Mouse (Mus musculus) forebrain, embryonic 14.5 days (tissue): ENCODE measurements around the gene Acvr2b. TPM values are rescaled to one million over a fixed set of nuclear protein-coding genes. Genes with fewer than 3 reads are reported as not detected.

Experiments used
- ATAC-seq: fragments of 200-750 bp; cut with Nextera tagmentation; 2 replicates; pipeline ENCODE4 v1.8.0; 2017; ENCODE audit warnings: mild to moderate bottlenecking, moderate library complexity
- DNase-seq: peaks from one replicate; pipeline ENCODE4 v3.0.0-alpha.2; 2015; ENCODE audit warnings: low spot score
- H3K27ac ChIP-seq: fragments of 300-500 bp; sonication (generic); 2 replicates; pipeline ENCODE4 v1.5.1; 2014; ENCODE audit warnings: low read depth, mild to moderate bottlenecking, control low read depth, low read length, moderate library complexity
- H3K27me3 ChIP-seq: fragments of 300-500 bp; sonication (generic); replicated peaks from 2 replicates; pipeline ENCODE4 v1.6.1; 2014; ENCODE audit warnings: low read length, control low read depth, mixed read lengths; ENCODE audit not compliant: control insufficient read depth, insufficient read depth
- H3K36me3 ChIP-seq: fragments of 300-500 bp; sonication (generic); 2 replicates; pipeline ENCODE4 v1.6.1; 2014; ENCODE audit warnings: low read length, control low read depth; ENCODE audit not compliant: control insufficient read depth, insufficient read depth
- H3K4me1 ChIP-seq: fragments of 300-500 bp; sonication (generic); 2 replicates; pipeline ENCODE4 v1.6.1; 2014; ENCODE audit warnings: antibody characterized with exemption, low read length, control low read depth; ENCODE audit not compliant: control insufficient read depth, insufficient read depth
- H3K4me2 ChIP-seq: fragments of 300-500 bp; sonication (generic); 2 replicates; pipeline ENCODE4 v1.6.1; 2014; ENCODE audit warnings: mild to moderate bottlenecking, control low read depth, low read length
- H3K4me3 ChIP-seq: fragments of 300-500 bp; sonication (generic); 2 replicates; pipeline ENCODE4 v1.5.1; 2014; ENCODE audit warnings: low read depth, low read length, control low read depth
- H3K9ac ChIP-seq: fragments of 300-500 bp; sonication (generic); 2 replicates; pipeline ENCODE4 v1.6.1; 2014; ENCODE audit warnings: mild to moderate bottlenecking, low read length, control low read depth, moderate library complexity
- H3K9me3 ChIP-seq: fragments of 300-500 bp; sonication (generic); replicated peaks from 2 replicates; pipeline ENCODE4 v1.6.1; 2016; ENCODE audit warnings: low read length, control low read depth, mixed read lengths; ENCODE audit not compliant: control insufficient read depth
- WGBS: fragments of 180-500 bp; shearing (Covaris S2); extraction: QIAGEN DNeasy Blood & Tissue Kit; methylation state at CpG from one replicate; pipeline ENCODE4 v1.1.7; 2014; 5-methylcytosine and 5-hydroxymethylcytosine counted together
- polyA plus RNA-seq: library from polyadenylated mRNA; unstranded; fragments of >200 nt; fragmentation: Nextera tagmentation; extraction: Ambion mirVana; gene quantifications from 2 replicates; pipeline ENCODE4 v1.2.1, GENCODE M21; 2014

Gene Acvr2b
- polyA plus RNA-seq, 1 experiment from 2014 or later, result 25.9 TPM

- no peak for DNase-seq
- Histone ChIP-seq H3K27ac (no peak overlapping the region), H3K27me3 (no peaks in the 10 kb centered on the region), H3K4me3 (no peak overlapping the region), H3K4me1 (peaks cover 7% of the 10 kb centered on the region), H3K9ac (no peak overlapping the region), H3K36me3 (no peaks in the 10 kb centered on the region), H3K4me2 (no peak overlapping the region), H3K9me3 (no peaks in the 10 kb centered on the region)
- 83% methylated on average over 12 of the region's 12 CpGs for WGBS
- ATAC-seq, result no peak
Observed at GRCm38 (mm10) chr9:119419852-119420438, 18.0 kb downstream of the Acvr2b start.

GRCm38 (mm10) chr9:119425217-119425975 is 23.5 kb downstream of the Acvr2b start:
- peaks cover 18% of the 10 kb centered on the region for H3K4me1 ChIP-seq
- H3K27ac ChIP-seq, result peak overlapping the region; percentile 33; the same call in 1 of the 2 replicates
- no peaks in the 10 kb centered on the region for H3K27me3 ChIP-seq
- H3K36me3 ChIP-seq, result peaks cover 31% of the 10 kb centered on the region
- WGBS, result 62% methylated on average over 7 of the region's 7 CpGs
- DNase-seq (peak; percentile 59), ATAC-seq (0 out of 2 replicates have a peak, but pooled peaks have one; percentile 19)
- H3K4me2 ChIP-seq, result no peak overlapping the region
- H3K9ac ChIP-seq, result 0 out of 2 replicates have a peak overlapping the region, but pooled peaks have one; percentile 25
- no peaks in the 10 kb centered on the region for H3K9me3 ChIP-seq
- H3K4me3 ChIP-seq, result no peak overlapping the region

- peak overlapping the region; percentile 33; the same call in 1 of the 2 replicates for H3K27ac ChIP-seq
- H3K4me3 ChIP-seq, result no peak overlapping the region
- peaks cover 36% of the 10 kb centered on the region for H3K36me3 ChIP-seq
- no peaks in the 10 kb centered on the region for H3K27me3 ChIP-seq
- H3K9me3 ChIP-seq, result no peaks in the 10 kb centered on the region
- 87% methylated on average over 13 of the region's 13 CpGs for WGBS
- H3K4me1 ChIP-seq, result peaks cover 18% of the 10 kb centered on the region
- ATAC-seq (no peak), DNase-seq (no peak)
- H3K9ac ChIP-seq, result no peak overlapping the region
- no peak overlapping the region for H3K4me2 ChIP-seq
Observed at GRCm38 (mm10) chr9:119425976-119426415, 24.1 kb downstream of the Acvr2b start.

- Histone ChIP-seq H3K9ac (no peak overlapping the region), H3K4me2 (no peak overlapping the region), H3K27ac (0 out of 2 replicates have a peak overlapping the region, but pooled peaks have one; percentile 33), H3K36me3 (peaks cover 41% of the 10 kb centered on the region), H3K9me3 (no peaks in the 10 kb centered on the region), H3K4me3 (no peak overlapping the region), H3K27me3 (no peaks in the 10 kb centered on the region), H3K4me1 (peaks cover 18% of the 10 kb centered on the region)
- DNase-seq (no peak), ATAC-seq (no peak)
- 63% methylated on average over 7 of the region's 7 CpGs for WGBS
Observed at GRCm38 (mm10) chr9:119426483-119426882, 24.6 kb downstream of the Acvr2b start.

GRCm38 (mm10) chr9:119430311-119430710 is 28.4 kb downstream of the Acvr2b start:
- WGBS, result 66% methylated on average over 7 of the region's 7 CpGs
- H3K4me3 ChIP-seq, result no peak overlapping the region
- H3K4me2 ChIP-seq, result no peak overlapping the region
- H3K27ac ChIP-seq, result no peak overlapping the region
- H3K36me3 ChIP-seq, result peaks cover 76% of the 10 kb centered on the region
- DNase-seq (peak; percentile 84), ATAC-seq (peak; percentile 75)
- H3K4me1 ChIP-seq, result peaks cover 7% of the 10 kb centered on the region
- no peaks in the 10 kb centered on the region for H3K27me3 ChIP-seq
- no peaks in the 10 kb centered on the region for H3K9me3 ChIP-seq
- H3K9ac ChIP-seq, result no peak overlapping the region

- Histone ChIP-seq H3K27ac (no peak overlapping the region), H3K27me3 (no peaks in the 10 kb centered on the region), H3K9ac (no peak overlapping the region), H3K4me1 (no peaks in the 10 kb centered on the region), H3K36me3 (peaks cover 93% of the 10 kb centered on the region), H3K9me3 (no peaks in the 10 kb centered on the region), H3K4me3 (no peak overlapping the region), H3K4me2 (no peak overlapping the region)
- no peak for ATAC-seq
- WGBS, result 94% methylated on average over 2 of the region's 2 CpGs
- DNase-seq, result no peak
Observed at GRCm38 (mm10) chr9:119435855-119436254, 33.9 kb downstream of the Acvr2b start.

- ATAC-seq, result no peak
- no peaks in the 10 kb centered on the region for H3K9me3 ChIP-seq
- no peaks in the 10 kb centered on the region for H3K4me1 ChIP-seq
- no peak overlapping the region for H3K9ac ChIP-seq
- H3K27ac ChIP-seq, result no peak overlapping the region
- peaks cover 75% of the 10 kb centered on the region for H3K36me3 ChIP-seq
- no peaks in the 10 kb centered on the region for H3K27me3 ChIP-seq
- WGBS, result 93% methylated on average over 12 of the region's 12 CpGs
- H3K4me2 ChIP-seq, result no peak overlapping the region
- no peak overlapping the region for H3K4me3 ChIP-seq
- no peak for DNase-seq
Observed at GRCm38 (mm10) chr9:119438065-119438464, 36.1 kb downstream of the Acvr2b start.

- Histone ChIP-seq H3K4me3 (no peak overlapping the region), H3K27ac (no peak overlapping the region), H3K9ac (no peak overlapping the region), H3K36me3 (peaks cover 71% of the 10 kb centered on the region), H3K4me2 (no peak overlapping the region), H3K9me3 (no peaks in the 10 kb centered on the region), H3K27me3 (no peaks in the 10 kb centered on the region), H3K4me1 (no peaks in the 10 kb centered on the region)
- no peak for DNase-seq
- ATAC-seq, result no peak
- 92% methylated on average over 9 of the region's 9 CpGs for WGBS
Observed at GRCm38 (mm10) chr9:119438498-119439000, 36.6 kb downstream of the Acvr2b start.
